Mouse (Mus musculus): ENCODE results near the gene Tarbp1. TPM values are rescaled to one million over a fixed set of nuclear protein-coding genes. Genes with fewer than 3 reads are reported as not detected.

Tarbp1 gene
- polyA plus RNA-seq, 1 experiment from 2014 or later = 1.8 TPM

DNA sequence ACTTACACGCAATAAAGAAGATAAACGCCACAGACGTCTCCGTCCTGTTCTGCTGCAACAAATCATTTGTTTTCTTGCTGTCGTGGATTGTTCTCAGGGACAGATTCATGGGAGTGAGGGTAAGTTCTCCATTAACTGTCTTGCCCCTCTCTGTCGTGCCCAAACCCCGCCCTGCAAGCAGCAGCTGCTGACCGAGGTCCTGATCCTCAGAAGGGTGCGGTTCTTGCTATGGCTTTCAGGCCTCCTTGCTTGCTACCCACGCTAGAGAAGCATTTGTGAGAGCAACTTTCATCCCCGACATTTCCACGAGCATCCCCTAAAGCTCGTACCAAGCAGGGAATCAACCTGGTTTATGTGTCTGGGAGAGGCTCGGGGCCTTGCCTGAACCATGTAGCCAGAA is 92.6 kb downstream of the Tarbp1 start:
- Histone ChIP-seq H3K4me3 (no peak overlapping the region), H3K27me3 (replicated peaks) (no peaks in the 10 kb centered on the region), H3K9ac (no peak overlapping the region), H3K27ac (no peak overlapping the region), H3K9me3 (no peaks in the 10 kb centered on the region), H3K36me3 (replicated peaks) (no peaks in the 10 kb centered on the region), H3K4me2 (no peak overlapping the region), H3K4me1 (no peaks in the 10 kb centered on the region)
- 48% methylated on average over 14 of the region's 14 CpGs for WGBS
- ATAC-seq (replicated peaks) = no peak

- no peaks in the 10 kb centered on the region for H3K27me3 ChIP-seq (replicated peaks)
- no peak overlapping the region for H3K9ac ChIP-seq
- H3K4me1 ChIP-seq = no peaks in the 10 kb centered on the region
- no peak for ATAC-seq (replicated peaks)
- H3K27ac ChIP-seq = no peak overlapping the region
- no peak overlapping the region for H3K4me3 ChIP-seq
- 80% methylated on average over 7 of the region's 7 CpGs for WGBS
- H3K4me2 ChIP-seq = no peak overlapping the region
- no peaks in the 10 kb centered on the region for H3K9me3 ChIP-seq
- no peaks in the 10 kb centered on the region for H3K36me3 ChIP-seq (replicated peaks)
Observed at GRCm38 (mm10) chr8:126381299-126381698, 93.6 kb downstream of the Tarbp1 start.

GRCm38 (mm10) chr8:126380141-126380540 is 94.7 kb downstream of the Tarbp1 start:
- Histone ChIP-seq H3K9ac (no peak overlapping the region), H3K4me3 (no peak overlapping the region), H3K4me2 (no peak overlapping the region), H3K4me1 (no peaks in the 10 kb centered on the region), H3K27ac (no peak overlapping the region), H3K27me3 (replicated peaks) (no peaks in the 10 kb centered on the region), H3K9me3 (no peaks in the 10 kb centered on the region), H3K36me3 (replicated peaks) (no peaks in the 10 kb centered on the region)
- no peak for ATAC-seq (replicated peaks)
- 50% methylated on average over 2 of the region's 2 CpGs for WGBS

DNA sequence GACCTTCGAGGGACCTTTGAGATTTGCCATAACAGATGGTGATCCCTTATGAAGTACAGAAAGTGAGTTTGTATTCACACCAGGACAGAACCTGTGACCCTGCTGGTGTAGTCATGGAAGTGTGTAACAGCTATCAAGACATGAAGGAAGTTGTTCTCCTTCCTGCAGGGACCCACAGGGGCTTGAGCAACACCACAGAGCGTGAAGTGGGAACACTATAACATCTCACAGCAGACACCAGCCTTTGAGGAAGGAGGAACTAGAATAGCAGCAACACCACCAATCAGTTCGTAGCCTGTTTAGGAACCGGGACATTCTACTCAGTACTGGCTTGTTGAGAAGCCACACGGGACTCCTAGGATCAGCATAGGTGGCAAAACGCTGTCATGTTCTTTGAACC is 95.3 kb downstream of the Tarbp1 start:
- no peak for ATAC-seq (replicated peaks)
- WGBS = 86% methylated on average over 6 of the region's 6 CpGs
- H3K9ac ChIP-seq = no peak overlapping the region
- no peaks in the 10 kb centered on the region for H3K36me3 ChIP-seq (replicated peaks)
- H3K4me1 ChIP-seq = no peaks in the 10 kb centered on the region
- H3K4me3 ChIP-seq = no peak overlapping the region
- H3K9me3 ChIP-seq = no peaks in the 10 kb centered on the region
- no peaks in the 10 kb centered on the region for H3K27me3 ChIP-seq (replicated peaks)
- H3K4me2 ChIP-seq = no peak overlapping the region
- no peak overlapping the region for H3K27ac ChIP-seq

Other genes with a start within 250 kb of the Tarbp1 start
- 1.7 and 2.0 TPM in 2 replicates for gene Slc35f3, start 176.5 kb downstream of the Tarbp1 start, polyA plus RNA-seq (2015; fragmentation: Nextera tagmentation; extraction: Ambion mirVana)
- 32.5 and 38.9 TPM in 2 replicates for gene Coa6, start 52.5 kb downstream of the Tarbp1 start, polyA plus RNA-seq (2015; fragmentation: Nextera tagmentation; extraction: Ambion mirVana)
- 9.7 and 10.0 TPM in 2 replicates for gene Irf2bp2, start 118.9 kb upstream of the Tarbp1 start, polyA plus RNA-seq (2015; fragmentation: Nextera tagmentation; extraction: Ambion mirVana)